Mouse (Mus musculus): ENCODE measurements around the gene Acss2.

The Acss2 gene

DNA sequence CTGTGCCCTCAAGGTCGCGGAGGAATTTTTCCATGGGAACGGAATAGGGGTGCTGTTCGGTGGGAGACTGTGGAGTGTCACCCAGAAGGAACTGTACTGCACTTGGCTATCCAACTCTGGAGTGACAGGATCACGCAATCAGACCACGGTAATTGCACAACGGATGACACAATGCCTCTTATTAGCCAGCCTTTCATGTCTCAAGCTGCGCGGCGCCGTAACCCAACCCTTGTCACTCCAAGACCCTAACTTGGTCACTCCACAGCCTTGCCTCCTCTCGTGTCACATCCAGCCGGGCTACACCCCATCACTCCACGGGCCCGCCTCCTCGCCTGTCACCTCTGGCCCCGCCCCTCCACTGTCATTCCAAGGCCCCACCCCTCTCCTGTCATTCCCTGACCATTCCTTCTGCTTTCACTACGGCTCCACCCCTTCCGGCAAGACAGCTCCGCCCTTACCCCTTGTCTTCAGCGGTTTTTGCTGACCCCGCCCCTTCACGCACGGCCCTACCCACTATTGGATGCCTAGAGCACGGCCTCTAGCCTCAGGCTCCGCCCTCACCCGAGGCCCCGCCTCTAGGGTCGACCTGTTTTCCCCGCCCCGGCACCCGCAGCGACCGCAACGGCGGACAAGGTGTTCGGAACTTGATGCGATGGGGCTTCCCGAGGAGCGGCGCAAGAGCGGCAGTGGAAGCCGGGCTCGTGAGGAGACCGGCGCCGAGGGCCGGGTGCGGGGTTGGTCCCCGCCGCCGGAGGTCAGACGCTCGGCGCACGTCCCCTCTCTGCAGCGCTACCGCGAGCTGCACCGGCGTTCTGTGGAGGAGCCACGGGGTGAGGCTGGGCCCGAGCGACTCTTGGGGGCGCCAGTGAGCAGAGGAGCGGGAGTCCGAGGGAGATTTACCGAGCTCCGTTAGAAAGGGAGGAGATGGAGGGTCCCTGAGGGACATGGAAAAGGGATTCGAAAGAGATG, at the start of gene Acss2, which contains the start of gene Ggt7:
Acss2 (plus strand) TSS at position 494 of the 969 bp plus-strand sequence.
Ggt7 (minus strand) TSS at position 783 of the 969 bp plus-strand sequence.
- peak; percentile 97 to 98 for DNase-seq (ENCODE audit: low spot score in 2 of 2)

DNA sequence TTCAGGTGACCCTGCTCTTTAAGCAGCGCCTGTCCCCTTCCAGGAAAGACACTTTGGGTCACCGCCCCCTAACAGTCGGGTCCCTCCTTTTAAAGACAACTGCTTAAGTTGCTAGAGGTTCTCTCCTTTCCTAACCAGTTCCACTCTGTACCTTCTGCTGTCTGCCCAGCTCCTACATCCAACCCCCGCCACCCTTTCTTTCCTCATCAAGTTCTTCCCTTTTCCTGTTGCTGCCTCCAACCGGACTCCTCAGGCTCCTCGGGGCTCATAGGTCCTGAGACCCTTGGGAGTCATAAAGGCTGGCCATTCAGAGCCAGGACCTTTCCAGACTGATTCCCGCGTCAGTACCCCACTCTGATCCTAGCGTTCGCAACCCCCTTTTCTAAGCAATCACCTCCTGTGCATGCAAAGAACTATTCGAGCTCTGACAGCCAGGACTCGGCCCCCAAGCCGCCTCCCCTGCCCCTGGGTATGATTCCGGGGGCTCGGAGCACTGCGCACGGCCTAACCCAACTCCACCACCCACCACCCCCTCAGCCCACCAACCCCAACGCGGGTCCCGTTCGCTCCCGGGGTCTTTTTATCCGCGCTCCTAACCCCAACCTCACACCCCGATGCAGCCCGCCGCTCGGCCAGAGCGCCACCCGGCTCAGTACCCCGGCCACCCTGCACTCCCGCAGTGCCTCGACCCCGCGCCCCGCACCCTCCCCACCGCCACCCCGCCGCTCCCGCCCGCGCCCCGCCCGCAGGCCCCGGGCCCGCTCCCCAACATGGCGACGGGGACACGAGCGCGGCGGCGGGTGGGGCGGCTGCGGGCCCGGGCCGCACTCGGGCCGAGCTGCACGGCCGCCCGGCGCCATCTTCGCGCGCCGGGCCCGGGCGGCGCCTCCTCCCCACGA, 44.8 kb upstream of the Acss2 start:
- DNase-seq (ENCODE audit: low spot score in 2 of 2) = peak; percentile 40

DNA sequence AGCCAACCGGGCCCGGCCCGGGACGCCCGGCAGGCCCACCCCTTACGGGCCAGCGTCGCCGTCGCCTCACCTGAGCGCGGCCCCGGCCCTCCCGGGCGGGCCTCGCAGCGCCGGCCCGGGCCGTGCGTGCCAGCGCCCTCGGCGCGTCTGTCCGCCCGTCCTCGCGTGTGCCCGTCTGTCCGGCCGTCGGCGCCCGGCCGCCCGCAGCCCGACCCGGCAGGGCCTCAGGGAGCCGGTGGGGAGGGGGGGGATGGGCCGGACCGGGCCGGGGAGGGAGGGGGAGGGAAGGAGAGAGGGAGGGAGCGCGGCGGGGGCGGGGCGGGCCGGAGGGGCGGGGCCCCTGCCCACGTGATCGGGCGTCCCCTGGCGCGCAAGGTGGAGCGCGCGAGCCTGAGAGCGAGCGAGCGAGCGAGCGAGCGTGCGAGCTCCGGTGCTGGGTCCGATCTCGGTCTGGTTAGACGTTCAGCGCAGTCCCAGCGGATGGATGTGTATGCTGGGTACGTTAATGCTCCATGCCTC, 44.1 kb upstream of the Acss2 start, which contains the start of gene Ncoa6:
Ncoa6 (minus strand) TSS at position 325 of the 519 bp plus-strand sequence.
- DNase-seq (ENCODE audit: low spot score in 2 of 2) = peak; percentile 59 to 60

DNA sequence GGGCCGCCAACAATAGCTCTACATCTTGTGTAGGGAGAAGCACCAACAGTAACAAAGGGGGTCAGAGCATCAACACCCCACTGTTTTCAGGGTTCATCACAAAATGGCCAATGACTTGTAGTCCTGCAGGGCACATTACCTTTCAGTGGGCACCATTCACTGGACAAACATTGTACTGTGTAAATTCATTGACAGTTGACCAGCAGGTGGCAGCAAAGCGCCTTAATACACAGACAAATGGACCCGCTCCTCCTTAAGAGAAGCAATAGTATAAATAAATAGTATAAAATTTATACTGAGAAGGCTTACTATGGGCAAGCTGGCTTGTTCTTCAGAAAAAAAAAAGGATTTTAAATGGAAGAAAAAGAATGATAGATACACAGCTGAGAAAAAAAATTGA, 35.7 kb upstream of the Acss2 start:
- peak; percentile 64 to 71 for DNase-seq (ENCODE audit: low spot score in 2 of 2)

DNA sequence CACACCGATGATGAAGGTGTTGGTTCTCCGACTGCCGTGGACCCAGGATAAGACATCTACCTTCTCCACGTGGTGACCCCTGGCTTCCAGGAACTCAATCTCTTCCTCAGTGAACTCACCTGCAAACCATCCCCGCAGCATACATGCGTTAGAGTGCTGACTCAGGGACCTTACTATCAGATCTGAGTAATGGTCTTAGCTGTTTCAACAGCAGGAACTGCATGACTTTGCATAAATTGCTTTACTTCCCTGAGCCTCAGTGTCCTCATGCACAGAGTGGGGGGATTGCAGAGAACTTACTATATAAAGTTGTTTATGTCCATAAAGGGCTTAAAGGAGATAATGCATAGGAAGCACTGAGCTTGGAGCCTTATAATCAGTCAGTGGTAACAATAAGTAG, 26.8 kb upstream of the Acss2 start:
- DNase-seq (ENCODE audit: low spot score in 2 of 2) = no peak

DNA sequence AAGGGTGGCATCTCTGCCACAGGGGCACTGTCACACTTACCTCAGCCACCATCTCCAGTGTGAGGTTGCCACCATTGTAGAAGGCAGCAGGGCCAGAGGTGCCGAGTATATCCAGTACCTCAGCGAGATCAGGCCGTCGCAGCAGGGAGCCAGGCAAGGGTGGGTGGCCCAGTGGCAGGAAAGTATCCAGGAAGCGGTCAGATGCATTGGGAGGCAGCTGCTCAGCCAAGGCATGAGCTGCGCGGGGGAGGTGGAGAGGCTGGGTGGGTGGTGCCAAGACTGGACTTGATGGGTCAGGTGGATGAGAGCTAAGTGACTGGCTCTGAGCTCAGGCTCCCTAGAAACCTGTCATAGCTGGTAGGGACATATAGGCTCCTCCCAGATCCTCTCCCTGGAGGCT, 15.2 kb upstream of the Acss2 start:
- peak; percentile 41 to 56 for DNase-seq (ENCODE audit: low spot score in 2 of 2)

DNA sequence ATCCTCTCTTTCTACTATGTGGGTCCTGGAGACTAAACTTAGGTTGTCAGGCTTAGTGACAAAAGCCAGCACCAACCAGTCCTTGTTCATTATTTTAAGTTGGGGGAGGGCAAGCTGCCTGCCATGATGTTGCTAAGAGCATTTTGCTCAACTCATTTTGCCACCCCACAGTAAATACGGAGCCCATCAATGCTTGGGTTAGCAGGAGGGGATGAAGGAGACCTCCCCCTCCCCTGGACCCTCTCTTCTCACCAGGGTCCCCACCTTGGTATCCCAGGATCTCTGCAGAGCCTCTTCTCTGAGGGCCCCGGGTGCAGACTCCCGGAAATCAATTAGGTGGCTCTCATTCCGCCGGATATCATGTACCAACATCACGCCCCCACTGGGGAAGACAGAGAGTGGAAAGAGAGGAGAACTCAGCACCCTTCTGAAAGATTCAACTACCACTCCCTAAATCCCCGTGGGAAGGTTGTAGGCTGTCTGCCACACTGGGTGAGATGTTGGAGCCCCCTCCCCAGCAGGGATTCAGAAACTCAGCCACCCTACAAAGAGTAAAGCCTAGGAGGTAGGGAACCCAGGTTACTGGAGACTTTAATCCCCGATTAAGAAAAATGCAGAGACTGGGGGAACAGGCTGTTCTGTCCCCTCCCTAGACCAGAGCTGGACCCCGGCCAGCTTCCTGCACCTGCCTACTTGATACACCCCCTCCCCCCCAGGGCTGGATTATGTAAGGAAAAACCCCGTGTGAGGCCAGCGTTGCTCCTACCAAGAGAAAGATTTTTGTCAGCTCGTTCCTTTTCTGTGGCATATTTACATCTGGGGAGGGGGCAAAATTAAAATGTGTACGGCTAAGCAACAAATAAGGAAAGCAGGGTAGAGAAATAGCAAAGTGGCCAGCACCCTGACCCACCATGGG, 13.1 kb upstream of the Acss2 start:
- peak; percentile 43 to 45 for DNase-seq (ENCODE audit: low spot score in 2 of 2)

DNA sequence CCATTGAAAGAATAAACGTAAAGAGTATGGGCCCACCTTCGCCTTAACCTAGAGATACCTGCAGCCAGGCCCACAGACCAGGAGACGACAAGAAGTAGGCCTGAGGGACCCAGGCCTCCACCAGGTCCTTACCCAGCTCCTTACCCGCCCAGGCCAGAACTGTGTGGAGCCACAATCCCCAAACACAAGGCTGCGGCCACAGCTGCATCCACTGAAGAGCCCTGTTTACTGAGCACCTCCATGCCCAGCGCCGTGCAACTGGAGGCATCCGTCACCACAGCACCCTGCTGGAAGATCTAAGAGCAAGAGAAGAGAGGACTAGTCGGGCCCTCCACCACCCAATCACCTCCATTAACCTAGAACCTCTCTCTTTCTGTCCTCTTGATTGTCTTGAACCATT, 11.9 kb upstream of the Acss2 start:
- no peak for DNase-seq (ENCODE audit: low spot score in 2 of 2)

DNA sequence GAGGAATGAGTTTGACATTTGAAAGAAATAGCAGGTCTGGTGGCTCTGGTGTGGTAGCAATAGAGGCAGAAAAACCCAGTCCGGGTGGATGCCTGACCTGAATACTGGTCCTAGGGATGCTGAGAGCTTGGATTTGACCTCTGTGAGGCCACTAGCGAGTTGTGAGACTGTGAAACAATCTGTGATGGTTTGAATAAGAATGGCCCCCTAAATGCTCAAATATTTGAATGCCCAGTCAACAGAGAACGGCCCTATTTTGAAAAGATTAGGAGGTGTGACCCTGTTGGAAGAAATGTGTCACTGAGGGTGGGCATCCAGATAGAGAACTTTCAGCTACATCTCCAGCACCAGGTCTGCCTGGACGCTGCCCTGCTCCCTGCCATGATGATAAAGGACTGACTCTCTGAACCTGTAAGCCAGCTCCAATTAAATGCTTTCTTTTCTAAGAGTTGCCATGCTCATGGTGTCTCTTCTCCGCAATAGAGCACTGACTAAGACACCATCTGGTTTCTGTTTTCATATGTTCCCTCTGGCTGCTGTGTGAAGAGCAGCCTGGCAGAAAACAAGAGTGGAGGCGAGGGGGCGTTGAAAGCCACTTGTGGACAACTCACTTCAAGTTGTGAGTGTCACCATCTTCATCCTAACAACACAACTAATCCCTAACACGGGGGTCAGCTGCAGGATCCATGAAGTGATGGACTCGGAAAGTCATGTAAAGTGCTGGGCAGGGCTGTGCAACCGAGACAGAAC, 9.9 kb upstream of the Acss2 start:
- peak; percentile 50 to 62 for DNase-seq (ENCODE audit: low spot score in 2 of 2)

DNA sequence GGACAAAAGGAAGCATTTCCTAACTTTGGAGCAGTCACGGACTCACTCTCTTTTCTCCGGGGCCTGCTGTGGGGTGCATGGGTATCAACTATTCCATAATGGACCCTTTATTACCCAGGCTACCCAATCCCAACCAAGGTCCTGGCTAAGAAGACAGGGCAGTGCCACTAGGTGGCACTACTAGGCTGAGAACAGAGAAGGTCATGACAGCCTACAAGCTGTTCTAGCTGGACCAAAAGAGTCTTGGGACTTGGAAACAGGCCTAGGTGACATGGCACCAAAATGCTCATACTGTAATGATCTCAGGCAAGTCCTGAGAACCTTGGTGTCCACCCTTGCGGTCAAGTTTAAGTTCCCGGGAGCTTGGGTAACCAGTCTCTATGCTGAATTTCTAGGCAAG, 5.3 kb upstream of the Acss2 start:
- DNase-seq (ENCODE audit: low spot score in 2 of 2) = peak in 1 of 2 experiments; percentile 58

DNA sequence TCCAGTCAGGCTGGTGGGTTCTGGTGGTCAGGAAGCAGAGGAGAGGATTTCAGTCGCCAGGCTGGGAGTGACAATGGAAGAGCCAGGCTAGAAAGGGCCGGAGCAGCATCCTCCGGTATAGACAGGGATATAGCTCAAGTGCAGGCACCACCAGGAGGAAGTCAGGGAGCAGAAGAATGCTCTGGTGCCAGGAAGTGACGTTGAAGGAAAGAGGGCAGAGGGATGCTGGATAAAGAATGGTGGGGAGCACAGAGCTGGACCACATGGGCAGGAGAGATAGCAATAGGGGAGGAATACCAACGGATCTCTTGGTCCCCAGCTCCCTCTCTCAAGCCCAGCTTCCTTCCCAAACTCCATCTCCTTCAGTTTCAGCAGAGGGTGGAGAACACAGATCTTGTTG, 4.2 kb upstream of the Acss2 start:
- peak; percentile 44 to 46 for DNase-seq (ENCODE audit: low spot score in 2 of 2)

DNA sequence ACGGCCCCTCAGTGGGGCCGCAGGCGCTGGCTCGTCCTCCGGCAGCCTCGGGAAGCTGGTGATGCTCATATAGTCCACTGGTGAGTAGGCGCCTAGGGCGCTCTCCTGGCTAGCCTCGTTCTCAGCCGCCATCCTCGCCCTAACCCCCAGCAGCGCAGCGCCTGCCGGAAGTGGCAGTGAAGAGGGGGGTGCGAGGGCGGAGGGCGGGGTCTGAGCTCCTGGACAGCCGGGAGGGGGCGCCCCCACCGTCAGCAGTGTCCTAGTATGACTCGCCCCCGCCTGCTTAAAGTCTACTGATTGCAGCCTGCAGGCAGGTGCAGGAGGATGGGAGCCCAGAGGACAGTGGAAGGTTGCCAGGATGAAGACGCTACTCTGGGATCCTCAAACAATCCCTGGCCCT, 3.1 kb upstream of the Acss2 start:
- DNase-seq (ENCODE audit: low spot score in 2 of 2) = peak; percentile 90 to 91

DNA sequence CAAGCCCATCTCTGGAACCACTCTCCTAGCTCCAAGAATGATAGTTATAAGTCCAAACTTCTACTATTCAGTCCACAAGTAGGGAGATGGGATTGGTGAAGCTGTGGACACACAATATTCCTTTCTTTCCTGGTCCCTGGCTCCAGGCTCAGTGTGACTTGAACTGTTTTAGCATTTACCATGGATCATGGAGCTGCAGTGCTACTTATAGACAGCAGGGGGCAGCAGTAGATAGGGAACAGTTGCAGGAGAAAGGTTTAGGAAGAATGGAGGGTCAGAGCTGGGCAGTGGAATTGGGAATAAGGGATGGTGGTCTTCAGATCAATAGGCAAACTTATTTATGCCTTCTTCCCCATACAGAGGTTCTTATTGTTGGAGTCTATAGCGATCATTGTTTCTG, 1.8 kb upstream of the Acss2 start:
- DNase-seq (ENCODE audit: low spot score in 2 of 2) = peak; percentile 86 to 87

DNA sequence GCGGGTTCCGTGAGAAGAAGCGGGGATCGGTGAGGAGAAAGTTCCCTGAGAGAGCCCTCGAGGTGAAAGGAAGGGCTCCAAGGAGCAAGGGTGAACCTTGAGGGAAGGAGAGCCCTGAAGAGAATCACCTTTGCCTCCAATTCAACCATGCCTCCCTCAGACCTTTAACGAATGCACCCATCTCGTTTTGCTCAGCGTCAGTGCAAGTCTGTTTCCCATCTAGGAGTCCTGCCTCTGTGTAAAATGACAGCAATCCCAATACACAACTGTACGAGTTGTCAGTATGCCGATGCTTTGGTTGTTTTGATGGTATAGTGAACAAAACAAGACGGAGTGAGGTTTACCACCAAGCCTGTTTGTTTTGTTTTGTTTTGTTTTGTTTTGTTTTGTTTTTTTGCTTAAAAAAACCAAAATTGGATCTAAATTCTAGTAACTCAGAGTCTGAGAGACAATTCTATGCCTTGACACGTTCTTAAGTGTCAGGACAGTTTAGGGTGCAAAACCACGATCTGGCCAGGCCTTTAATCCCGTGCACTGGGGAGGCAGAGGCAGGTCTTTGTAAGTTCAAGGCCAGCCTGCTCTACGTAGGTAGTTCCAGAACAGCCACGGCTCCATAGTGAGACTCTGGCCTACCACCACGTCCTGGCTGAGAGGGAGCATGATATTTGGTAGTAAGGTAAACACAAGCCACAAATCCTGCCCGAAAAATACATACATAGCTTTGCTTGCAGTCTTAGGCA, 953 bp downstream of the Acss2 start:
- DNase-seq (ENCODE audit: low spot score in 2 of 2) = no peak

DNA sequence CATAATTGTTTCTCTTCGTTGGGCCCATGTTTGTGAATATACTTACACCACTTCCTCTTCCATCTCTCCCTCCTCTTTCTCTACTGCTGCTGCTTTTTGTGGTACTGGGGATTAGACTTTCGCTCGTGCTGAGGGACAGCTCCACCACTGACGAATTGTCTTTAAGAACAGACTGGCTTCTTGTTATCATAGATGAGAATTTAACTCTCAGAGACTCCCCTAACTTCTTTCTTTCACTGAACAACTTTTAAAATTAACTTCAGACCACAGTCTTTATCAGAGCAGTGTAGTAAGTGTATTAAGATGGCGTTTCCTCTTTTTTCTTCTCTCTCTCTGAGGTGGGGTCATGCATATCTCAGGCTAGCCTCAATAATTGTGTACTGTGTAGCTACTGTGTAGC, 6.0 kb downstream of the Acss2 start:
- no peak for DNase-seq (ENCODE audit: low spot score in 2 of 2)

DNA sequence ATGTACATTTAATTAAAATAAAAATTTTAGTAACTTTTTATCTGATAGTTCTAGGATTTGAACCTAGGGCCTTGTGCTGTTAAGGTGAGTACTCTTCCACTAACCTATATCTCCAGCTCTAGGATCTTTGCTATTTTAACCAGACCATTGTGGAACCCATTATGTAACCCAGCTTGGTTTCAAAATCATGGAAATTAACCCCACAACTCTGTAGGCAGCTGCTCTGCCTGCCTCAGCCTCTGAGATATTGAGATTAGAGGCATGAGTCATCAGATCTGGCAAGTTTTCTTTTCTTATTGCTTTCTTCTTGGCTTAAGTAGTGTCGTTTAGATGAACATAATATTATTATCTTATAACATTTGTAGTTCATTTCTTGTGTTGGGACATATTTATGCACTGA, 6.6 kb downstream of the Acss2 start:
- DNase-seq (ENCODE audit: low spot score in 2 of 2) = no peak

DNA sequence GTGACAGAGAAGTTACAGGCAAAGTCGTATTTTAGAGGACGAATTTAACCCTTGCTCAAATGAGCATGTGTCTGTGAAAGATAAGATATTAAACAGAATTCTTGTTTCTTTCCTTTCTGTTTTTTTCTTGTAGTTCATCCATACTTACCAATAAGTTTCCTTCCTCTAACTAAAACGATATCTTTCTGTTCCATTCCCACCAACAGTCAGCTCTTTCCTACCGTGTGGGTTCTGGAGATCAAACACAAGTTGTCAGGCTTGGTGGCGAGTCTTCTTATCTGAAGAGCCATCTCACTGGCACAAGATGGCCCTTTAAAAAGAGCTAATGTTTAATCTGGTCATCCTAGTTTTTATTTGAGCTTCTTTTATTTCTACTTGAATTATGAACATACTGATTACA, 9.6 kb downstream of the Acss2 start:
- DNase-seq (ENCODE audit: low spot score in 2 of 2) = no peak

DNA sequence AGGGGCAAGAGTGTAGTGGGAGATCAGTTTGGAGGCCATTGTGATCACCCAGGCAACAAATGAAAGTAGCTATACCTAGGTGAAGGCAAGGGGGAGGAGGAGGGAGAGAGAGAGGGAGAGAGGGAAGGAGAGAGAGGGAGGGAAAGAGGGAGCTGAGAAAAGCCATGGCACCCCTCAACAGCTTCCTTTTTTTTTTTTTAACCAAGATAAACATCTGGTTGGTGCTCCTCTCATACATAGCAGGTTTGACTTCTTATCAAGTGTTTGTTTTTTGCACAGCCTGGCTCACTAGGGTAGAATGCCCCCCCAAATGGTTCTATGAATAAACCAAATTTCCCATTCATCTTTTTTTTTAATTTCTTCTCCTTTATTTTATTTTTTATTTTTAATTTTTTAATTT, 18.5 kb downstream of the Acss2 start:
- DNase-seq (ENCODE audit: low spot score in 2 of 2) = no peak

DNA sequence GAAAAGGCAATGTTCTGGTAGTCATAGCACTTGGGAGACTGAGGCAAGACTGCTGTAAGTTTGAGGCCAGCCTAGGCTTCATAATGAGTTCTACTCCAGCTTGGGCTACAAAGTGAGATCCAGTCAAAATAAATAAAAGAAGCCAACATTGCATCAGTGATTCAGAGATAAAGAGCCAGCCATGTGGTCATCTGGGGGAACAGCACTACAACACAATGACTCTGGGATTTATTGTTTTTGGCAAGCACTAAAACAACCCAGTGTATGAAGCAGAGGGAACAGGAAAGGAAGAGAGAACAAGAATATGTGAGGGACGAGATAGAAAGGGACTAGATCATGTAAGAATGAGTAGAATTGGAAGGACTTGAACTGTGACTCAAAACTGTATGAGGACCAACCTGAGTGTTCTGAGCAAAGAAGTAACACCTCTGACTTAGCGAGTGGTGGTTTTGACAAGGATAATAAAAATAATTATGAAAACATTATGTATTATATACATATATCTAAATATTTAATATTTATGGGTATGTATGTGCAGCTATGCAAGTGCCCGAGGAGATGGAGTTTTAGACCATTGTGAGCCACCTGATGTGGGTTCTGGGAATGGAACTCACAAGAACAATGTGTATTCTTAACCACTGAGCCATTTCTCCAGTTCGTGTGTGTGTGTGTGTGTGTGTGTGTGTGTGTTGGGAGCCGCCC, 20.2 kb downstream of the Acss2 start:
- DNase-seq (ENCODE audit: low spot score in 2 of 2) = no peak
